Mouse (Mus musculus): ENCODE data around the gene Atraid. TPM values are rescaled to one million over a fixed set of nuclear protein-coding genes. Genes with fewer than 3 reads are reported as not detected.

The Atraid gene
- polyA plus RNA-seq, 1 experiment from 2014 or later: 227 TPM

- WGBS: 82% methylated on average over 3 of the region's 3 CpGs
- ATAC-seq: no peak
These were observed 33.3 kb downstream of the Atraid start for GRCm38 (mm10) chr5:31081386-31081785.

GRCm38 (mm10) chr5:31082355-31082754 is 34.2 kb downstream of the Atraid start:
- Histone ChIP-seq H3K27me3 (replicated peaks; ENCODE audit: control insufficient read depth, insufficient read depth, low read length) (no peaks in the 10 kb centered on the region), H3K4me1 (replicated peaks; ENCODE audit: control insufficient read depth, insufficient read depth, low read length) (no peaks in the 10 kb centered on the region), H3K4me2 (replicated peaks; ENCODE audit: low read depth) (no peak overlapping the region), H3K9me3 (ENCODE audit: control insufficient read depth) (no peaks in the 10 kb centered on the region), H3K4me3 (ENCODE audit: low read depth, low read length) (no peak overlapping the region), H3K36me3 (ENCODE audit: control insufficient read depth, insufficient read depth) (peaks cover 15% of the 10 kb centered on the region), H3K27ac (ENCODE audit: low read depth, low read length) (no peak overlapping the region), H3K9ac (ENCODE audit: low read depth, low read length) (no peak overlapping the region)
- TF ChIP-seq CTCF (IDR thresholded peaks at IDR 0.05; ENCODE audit: low read depth): peak; percentile 76
- WGBS: 18% methylated on average over 5 of the region's 5 CpGs
- ATAC-seq: no peak

More at GRCm38 (mm10) chr5:31081386-31081785, 33.3 kb downstream of the Atraid start:
- H3K27ac ChIP-seq (ENCODE audit: low read depth, low read length): no peak overlapping the region
- H3K36me3 ChIP-seq (ENCODE audit: control insufficient read depth, insufficient read depth): peaks cover 24% of the 10 kb centered on the region
- peak; percentile 80 for TF ChIP-seq CTCF (IDR thresholded peaks at IDR 0.05; ENCODE audit: low read depth)
- no peaks in the 10 kb centered on the region for H3K27me3 ChIP-seq (replicated peaks; ENCODE audit: control insufficient read depth, insufficient read depth, low read length)
- no peak overlapping the region for H3K4me2 ChIP-seq (replicated peaks; ENCODE audit: low read depth)
- H3K9me3 ChIP-seq (ENCODE audit: control insufficient read depth): no peaks in the 10 kb centered on the region
- H3K4me3 ChIP-seq (ENCODE audit: low read depth, low read length): no peak overlapping the region
- H3K4me1 ChIP-seq (replicated peaks; ENCODE audit: control insufficient read depth, insufficient read depth, low read length): no peaks in the 10 kb centered on the region
- no peak overlapping the region for H3K9ac ChIP-seq (ENCODE audit: low read depth, low read length)

GRCm38 (mm10) chr5:31082935-31083625 is 35.0 kb downstream of the Atraid start:
- Histone ChIP-seq H3K9ac (ENCODE audit: low read depth, low read length) (no peak overlapping the region), H3K27ac (ENCODE audit: low read depth, low read length) (no peak overlapping the region), H3K9me3 (ENCODE audit: control insufficient read depth) (no peaks in the 10 kb centered on the region), H3K36me3 (ENCODE audit: control insufficient read depth, insufficient read depth) (peaks cover 7% of the 10 kb centered on the region), H3K4me3 (ENCODE audit: low read depth, low read length) (no peak overlapping the region), H3K4me1 (replicated peaks; ENCODE audit: control insufficient read depth, insufficient read depth, low read length) (no peaks in the 10 kb centered on the region), H3K27me3 (replicated peaks; ENCODE audit: control insufficient read depth, insufficient read depth, low read length) (no peaks in the 10 kb centered on the region), H3K4me2 (replicated peaks; ENCODE audit: low read depth) (no peak overlapping the region)
- TF ChIP-seq CTCF (IDR thresholded peaks at IDR 0.05; ENCODE audit: low read depth): no peak
- WGBS: 25% methylated on average over 12 of the region's 12 CpGs
- ATAC-seq: no peak

GRCm38 (mm10) chr5:31083949-31084348 is 35.8 kb downstream of the Atraid start:
- Histone ChIP-seq H3K9me3 (ENCODE audit: control insufficient read depth) (no peaks in the 10 kb centered on the region), H3K4me3 (ENCODE audit: low read depth, low read length) (no peak overlapping the region), H3K4me2 (replicated peaks; ENCODE audit: low read depth) (no peak overlapping the region), H3K27ac (ENCODE audit: low read depth, low read length) (no peak overlapping the region), H3K27me3 (replicated peaks; ENCODE audit: control insufficient read depth, insufficient read depth, low read length) (no peaks in the 10 kb centered on the region), H3K9ac (ENCODE audit: low read depth, low read length) (no peak overlapping the region), H3K4me1 (replicated peaks; ENCODE audit: control insufficient read depth, insufficient read depth, low read length) (no peaks in the 10 kb centered on the region), H3K36me3 (ENCODE audit: control insufficient read depth, insufficient read depth) (no peaks in the 10 kb centered on the region)
- TF ChIP-seq CTCF (IDR thresholded peaks at IDR 0.05; ENCODE audit: low read depth): no peak
- ATAC-seq: no peak
- WGBS: 39% methylated on average over 8 of the region's 8 CpGs

- WGBS: 29% methylated on average over 7 of the region's 7 CpGs
- ATAC-seq: no peak; the same call in 1 of the 2 replicates
- TF ChIP-seq CTCF (IDR thresholded peaks at IDR 0.05; ENCODE audit: low read depth): peak; percentile 19; the same call in 1 of the 2 replicates
These were observed 38.5 kb downstream of the Atraid start for GRCm38 (mm10) chr5:31086606-31087005.

GRCm38 (mm10) chr5:31087131-31087530 is 39.0 kb downstream of the Atraid start:
- Histone ChIP-seq H3K9ac (ENCODE audit: low read depth, low read length) (no peak overlapping the region), H3K36me3 (ENCODE audit: control insufficient read depth, insufficient read depth) (no peaks in the 10 kb centered on the region), H3K4me1 (replicated peaks; ENCODE audit: control insufficient read depth, insufficient read depth, low read length) (no peaks in the 10 kb centered on the region), H3K9me3 (ENCODE audit: control insufficient read depth) (no peaks in the 10 kb centered on the region), H3K27ac (ENCODE audit: low read depth, low read length) (no peak overlapping the region), H3K4me3 (ENCODE audit: low read depth, low read length) (no peak overlapping the region), H3K4me2 (replicated peaks; ENCODE audit: low read depth) (no peak overlapping the region), H3K27me3 (replicated peaks; ENCODE audit: control insufficient read depth, insufficient read depth, low read length) (peaks cover 24% of the 10 kb centered on the region)
- ATAC-seq: no peak
- WGBS: 64% methylated on average over 2 of the region's 2 CpGs
- no peak for TF ChIP-seq CTCF (IDR thresholded peaks at IDR 0.05; ENCODE audit: low read depth)

More at GRCm38 (mm10) chr5:31086606-31087005, 38.5 kb downstream of the Atraid start:
- Histone ChIP-seq H3K4me2 (replicated peaks; ENCODE audit: low read depth) (no peak overlapping the region), H3K27ac (ENCODE audit: low read depth, low read length) (no peak overlapping the region), H3K9me3 (ENCODE audit: control insufficient read depth) (no peaks in the 10 kb centered on the region), H3K27me3 (replicated peaks; ENCODE audit: control insufficient read depth, insufficient read depth, low read length) (peaks cover 19% of the 10 kb centered on the region), H3K4me3 (ENCODE audit: low read depth, low read length) (no peak overlapping the region), H3K9ac (ENCODE audit: low read depth, low read length) (no peak overlapping the region), H3K36me3 (ENCODE audit: control insufficient read depth, insufficient read depth) (no peaks in the 10 kb centered on the region), H3K4me1 (replicated peaks; ENCODE audit: control insufficient read depth, insufficient read depth, low read length) (no peaks in the 10 kb centered on the region)

All from intestine, postnatal 0 days (tissue).